Mouse (Mus musculus): ENCODE results near the gene Gm1993. TPM values are rescaled to one million over a fixed set of nuclear protein-coding genes. Genes with fewer than 3 reads are reported as not detected.
"Not testable (repeated sequence)": the region's sequence is repeated elsewhere in the genome, so short reads cannot be mapped to it uniquely, and the experiment has no call there.

Gm1993 gene
- not detected in 2 replicates for polyA plus RNA-seq (2014; fragmentation: Nextera tagmentation; extraction: Ambion mirVana)

DNA sequence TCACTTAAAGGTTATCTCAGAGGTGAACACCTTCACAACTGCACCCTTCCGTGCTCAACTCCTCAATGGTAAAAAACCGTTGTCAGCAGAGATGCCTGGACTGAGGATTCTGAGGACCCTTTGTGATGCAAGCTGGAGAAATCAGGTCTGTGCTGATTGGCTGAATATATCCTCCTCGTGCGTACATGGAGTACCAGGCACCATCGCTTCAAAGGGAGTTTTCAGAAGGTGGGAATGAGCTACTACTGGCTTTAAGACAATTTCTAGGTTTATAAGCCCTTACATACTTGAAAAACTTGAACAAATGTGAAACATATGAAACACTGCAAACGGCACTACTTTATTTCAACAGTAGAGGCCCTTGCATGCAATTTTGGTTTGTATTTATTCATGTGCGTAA lies at the start of gene Gm1993:
TSS of gene Gm1993 (minus strand) at position 101 of the 400 bp plus-strand sequence.
- WGBS = 93% methylated on average over 7 of the region's 7 CpGs
- H3K9ac ChIP-seq (replicated peaks; ENCODE audit: low read depth, low read length); H3K4me2 ChIP-seq (ENCODE audit: low read depth, low read length); H3K36me3 ChIP-seq (ENCODE audit: control insufficient read depth, insufficient read depth, low read length); H3K27ac ChIP-seq (ENCODE audit: low read depth, low read length); H3K27me3 ChIP-seq (ENCODE audit: control insufficient read depth, insufficient read depth, low read length); H3K9me3 ChIP-seq (ENCODE audit: control insufficient read depth, low read length); ATAC-seq (ENCODE audit: low read depth); H3K4me1 ChIP-seq (ENCODE audit: control insufficient read depth, insufficient read depth, low read length); H3K4me3 ChIP-seq (ENCODE audit: low read depth, low read length): not testable (repeated sequence)
